Mouse (Mus musculus) liver, embryonic 16.5 days (tissue): ENCODE results near the gene Yipf2. TPM values are rescaled to one million over a fixed set of nuclear protein-coding genes. Genes with fewer than 3 reads are reported as not detected.
A peak's percentile ranks its signal among the peaks of the same experiment; 100 is the strongest.

Experiments used
- ATAC-seq: fragments of 200-750 bp; cut with Nextera tagmentation; 2 replicates; pipeline ENCODE4 v1.8.0; 2017; ENCODE audit warnings: low read depth, mild to moderate bottlenecking, moderate number of reproducible peaks, moderate library complexity
- H3K27ac ChIP-seq: fragments of 300-500 bp; sonication (generic); 2 replicates; pipeline ENCODE4 v1.5.1; 2014; ENCODE audit warnings: mild to moderate bottlenecking, low read length
- H3K27me3 ChIP-seq: fragments of 300-500 bp; sonication (generic); 2 replicates; pipeline ENCODE4 v1.6.1; 2014; ENCODE audit warnings: low read depth, low read length, mixed read lengths; ENCODE audit not compliant: control insufficient read depth, insufficient read depth
- H3K36me3 ChIP-seq: fragments of 300-500 bp; sonication (generic); 2 replicates; pipeline ENCODE4 v1.6.1; 2014; ENCODE audit warnings: mild to moderate bottlenecking; ENCODE audit not compliant: control insufficient read depth, insufficient read depth
- H3K4me1 ChIP-seq: fragments of 300-500 bp; sonication (generic); 2 replicates; pipeline ENCODE4 v1.6.1; 2014; ENCODE audit warnings: low read depth, low read length, mixed read lengths; ENCODE audit not compliant: control insufficient read depth
- H3K4me2 ChIP-seq: fragments of 300-500 bp; sonication (generic); 2 replicates; pipeline ENCODE4 v1.6.1; 2014; ENCODE audit warnings: low read depth, low read length, mixed read lengths
- H3K4me3 ChIP-seq: fragments of 300-500 bp; sonication (generic); 2 replicates; pipeline ENCODE4 v1.5.1; 2014; ENCODE audit warnings: low read depth, mild to moderate bottlenecking, low read length
- H3K9ac ChIP-seq: fragments of 300-500 bp; sonication (generic); 2 replicates; pipeline ENCODE4 v1.6.1; 2014; ENCODE audit warnings: low read depth, low read length
- H3K9me3 ChIP-seq: fragments of 300-500 bp; sonication (generic); replicated peaks from 2 replicates; pipeline ENCODE4 v1.6.1; 2016; ENCODE audit warnings: low read length; ENCODE audit not compliant: control insufficient read depth
- WGBS: fragments of 180-500 bp; shearing (Covaris S2); extraction: QIAGEN DNeasy Blood & Tissue Kit; methylation state at CpG from one replicate; pipeline ENCODE4 v1.1.7; 2014; ENCODE audit not compliant: insufficient replicate concordance; 5-methylcytosine and 5-hydroxymethylcytosine counted together
- microRNA counts: library from miRNA; unstranded; fragments of <30 nt; microRNA quantifications from one replicate; lab custom pipeline; 2016
- microRNA-seq: library from miRNA; unstranded; fragments of <30 nt; microRNA quantifications from one replicate; pipeline ENCODE4, GENCODE M21; 2016
- polyA plus RNA-seq: library from polyadenylated mRNA; unstranded; fragments of >200 nt; fragmentation: Nextera tagmentation; extraction: Ambion mirVana; gene quantifications from 2 replicates; pipeline ENCODE4 v1.2.1, GENCODE M21; 2015

Yipf2 gene
- polyA plus RNA-seq, 1 experiment from 2014 or later, result 12.5 TPM

GRCm38 (mm10) chr9:21539981-21540753, 52.5 kb downstream of the Yipf2 start:
- H3K4me1 ChIP-seq, result peaks cover 5% of the 10 kb centered on the region
- H3K9ac ChIP-seq, result no peak overlapping the region
- H3K9me3 ChIP-seq, result no peaks in the 10 kb centered on the region
- H3K4me2 ChIP-seq, result no peak overlapping the region
- no peak overlapping the region for H3K27ac ChIP-seq
- H3K27me3 ChIP-seq, result no peaks in the 10 kb centered on the region
- peak; percentile 30; the same call in 1 of the 2 replicates for ATAC-seq
- H3K4me3 ChIP-seq, result no peak overlapping the region
- 44% methylated on average over 7 of the region's 7 CpGs for WGBS
- H3K36me3 ChIP-seq, result no peaks in the 10 kb centered on the region

MicroRNAs encoded within 50 kb of the gene (microRNA counts, 519-probe panel; counts per million panel counts)
- microRNA mmu-miR-1946b (lab: Ali Mortazavi, UCI), result 1,006 counts per million, percentile 5 among the panel's probes with 10 or more counts

Small RNA genes lying within 50 kb of the gene (microRNA-seq; reads per million reads assigned to microRNA genes)
- gene Mir1946b, result not detected

Other genes starting within 250 kb of the Yipf2 start
- gene Ilf3, start 225.0 kb downstream of the Yipf2 start, polyA plus RNA-seq, result 34.9 and 37.2 TPM in 2 replicates
- 14.6 and 15.8 TPM in 2 replicates for gene Qtrt1, start 181.0 kb downstream of the Yipf2 start, polyA plus RNA-seq
- 50.0 and 50.4 TPM in 2 replicates for gene Dnm2, start 167.9 kb downstream of the Yipf2 start, polyA plus RNA-seq
- gene Tmed1, start 82.6 kb downstream of the Yipf2 start, polyA plus RNA-seq, result 27.3 and 29.8 TPM in 2 replicates
- 9.6 and 11.3 TPM in 2 replicates for gene AB124611, start 66.7 kb downstream of the Yipf2 start, polyA plus RNA-seq
- gene Carm1, start 45.9 kb downstream of the Yipf2 start, polyA plus RNA-seq, result 7.0 and 9.3 TPM in 2 replicates
- 13.9 and 14.1 TPM in 2 replicates for gene Timm29, start 106 bp downstream of the Yipf2 start, polyA plus RNA-seq
- 20.2 and 23.4 TPM in 2 replicates for gene Smarca4, start 23.3 kb upstream of the Yipf2 start, polyA plus RNA-seq
- 23.9 and 29.3 TPM in 2 replicates for gene Ldlr, start 130.7 kb upstream of the Yipf2 start, polyA plus RNA-seq
- gene Spc24, start 167.5 kb upstream of the Yipf2 start, polyA plus RNA-seq, result 68.0 and 75.7 TPM in 2 replicates
- gene Kank2, start 205.9 kb upstream of the Yipf2 start, polyA plus RNA-seq, result 3.8 and 5.0 TPM in 2 replicates
- 51.1 and 55.7 TPM in 2 replicates for gene Angptl8, start 242.7 kb upstream of the Yipf2 start, polyA plus RNA-seq